Mouse (Mus musculus): ENCODE measurements around the gene Hephl1.

Hephl1 gene

GRCm38 (mm10) chr9:15015223-15015956, 96.5 kb downstream of the Hephl1 start:
- DNase-seq: peak; percentile 90

GRCm38 (mm10) chr9:15007566-15007965, 104.3 kb downstream of the Hephl1 start:
- DNase-seq: no peak

GRCm38 (mm10) chr9:15004298-15004685, 107.6 kb downstream of the Hephl1 start:
- DNase-seq: no peak

- DNase-seq: peak; percentile 47
Measured at GRCm38 (mm10) chr9:15003676-15004297, 108.1 kb downstream of the Hephl1 start.

GRCm38 (mm10) chr9:15002995-15003613, 108.8 kb downstream of the Hephl1 start:
- peak; percentile 33 for DNase-seq

Data from embryo, embryonic 11 days (tissue).